Mouse (Mus musculus) neural tube, embryonic 13.5 days (tissue): ENCODE data around the gene Sh3bp1. TPM values are rescaled to one million over a fixed set of nuclear protein-coding genes. Genes with fewer than 3 reads are reported as not detected.

Experiments
- ATAC-seq: fragments of 200-750 bp; cut with Nextera tagmentation; 2 replicates; pipeline ENCODE4 v1.8.0; 2017; ENCODE audit warnings: low read depth, mild to moderate bottlenecking, moderate TSS enrichment, moderate library complexity
- H3K27ac ChIP-seq: fragments of 300-500 bp; sonication (generic); replicated peaks from 2 replicates; pipeline ENCODE4 v1.5.1; 2015; ENCODE audit warnings: moderate library complexity, mild to moderate bottlenecking, inconsistent platforms
- H3K27me3 ChIP-seq: fragments of 300-500 bp; sonication (generic); 2 replicates; pipeline ENCODE4 v1.6.1; 2015; ENCODE audit warnings: mild to moderate bottlenecking, inconsistent platforms
- H3K36me3 ChIP-seq: fragments of 300-500 bp; sonication (generic); 2 replicates; pipeline ENCODE4 v1.6.1; 2015; ENCODE audit warnings: mild to moderate bottlenecking, inconsistent platforms
- H3K4me1 ChIP-seq: fragments of 300-500 bp; sonication (generic); replicated peaks from 2 replicates; pipeline ENCODE4 v1.6.1; 2015; ENCODE audit warnings: inconsistent platforms
- H3K4me2 ChIP-seq: fragments of 300-500 bp; sonication (generic); 2 replicates; pipeline ENCODE4 v1.6.1; 2015; ENCODE audit warnings: inconsistent platforms, mild to moderate bottlenecking, moderate library complexity
- H3K4me3 ChIP-seq: fragments of 300-500 bp; sonication (generic); 2 replicates; pipeline ENCODE4 v1.5.1; 2015; ENCODE audit warnings: mild to moderate bottlenecking, inconsistent platforms
- H3K9ac ChIP-seq: fragments of 300-500 bp; sonication (generic); 2 replicates; pipeline ENCODE4 v1.6.1; 2015; ENCODE audit warnings: moderate library complexity, mild to moderate bottlenecking, inconsistent platforms
- H3K9me3 ChIP-seq: fragments of 300-500 bp; sonication (generic); 2 replicates; pipeline ENCODE4 v1.6.1; 2016; ENCODE audit warnings: inconsistent platforms
- WGBS: fragments of 180-500 bp; shearing (Covaris S2); methylation state at CpG from one replicate; pipeline ENCODE4 v1.1.7; 2015; 5-methylcytosine and 5-hydroxymethylcytosine counted together
- polyA plus RNA-seq: library from polyadenylated mRNA; unstranded; fragments of >200 nt; fragmentation: Nextera tagmentation; extraction: Ambion mirVana; gene quantifications from 2 replicates; pipeline ENCODE4 v1.2.1, GENCODE M21; 2015

Gene Sh3bp1
- polyA plus RNA-seq, 1 experiment from 2014 or later: 6.2 TPM

GRCm38 (mm10) chr15:78936403-78936802, 36.8 kb downstream of the Sh3bp1 start:
- no peak for ATAC-seq
- 95% methylated on average over 12 of the region's 12 CpGs for WGBS
- Histone ChIP-seq H3K4me3 (no peak overlapping the region), H3K36me3 (peaks cover 45% of the 10 kb centered on the region), H3K4me1 (peaks cover 17% of the 10 kb centered on the region), H3K27ac (no peak overlapping the region), H3K9ac (peak overlapping the region; percentile 85; the same call in 1 of the 2 replicates), H3K9me3 (no peaks in the 10 kb centered on the region), H3K27me3 (no peaks in the 10 kb centered on the region), H3K4me2 (peak overlapping the region; percentile 66; the same call in 1 of the 2 replicates)

GRCm38 (mm10) chr15:78937311-78937710, 37.7 kb downstream of the Sh3bp1 start:
- WGBS: 86% methylated on average over 10 of the region's 10 CpGs
- Histone ChIP-seq H3K9ac (0 out of 2 replicates have a peak overlapping the region, but pooled peaks have one; percentile 31), H3K4me1 (peaks cover 17% of the 10 kb centered on the region), H3K36me3 (peaks cover 52% of the 10 kb centered on the region), H3K9me3 (no peaks in the 10 kb centered on the region), H3K27ac (no peak overlapping the region), H3K27me3 (no peaks in the 10 kb centered on the region), H3K4me2 (no peak overlapping the region), H3K4me3 (no peak overlapping the region)
- ATAC-seq: no peak

GRCm38 (mm10) chr15:78937963-78938362, 38.4 kb downstream of the Sh3bp1 start:
- H3K27ac ChIP-seq: no peak overlapping the region
- H3K4me1 ChIP-seq: peaks cover 23% of the 10 kb centered on the region
- no peak overlapping the region for H3K4me3 ChIP-seq
- no peak for ATAC-seq
- H3K36me3 ChIP-seq: peaks cover 52% of the 10 kb centered on the region
- 0 out of 2 replicates have a peak overlapping the region, but pooled peaks have one; percentile 31 for H3K9ac ChIP-seq
- 77% methylated on average over 2 of the region's 2 CpGs for WGBS
- H3K27me3 ChIP-seq: no peaks in the 10 kb centered on the region
- H3K9me3 ChIP-seq: no peaks in the 10 kb centered on the region
- no peak overlapping the region for H3K4me2 ChIP-seq

GRCm38 (mm10) chr15:78940325-78940724, 40.8 kb downstream of the Sh3bp1 start:
- no peak overlapping the region for H3K9ac ChIP-seq
- no peaks in the 10 kb centered on the region for H3K27me3 ChIP-seq
- no peak overlapping the region for H3K4me3 ChIP-seq
- ATAC-seq: no peak
- H3K27ac ChIP-seq: no peak overlapping the region
- H3K36me3 ChIP-seq: peaks cover 52% of the 10 kb centered on the region
- H3K9me3 ChIP-seq: no peaks in the 10 kb centered on the region
- H3K4me1 ChIP-seq: peaks cover 26% of the 10 kb centered on the region
- 92% methylated on average over 13 of the region's 13 CpGs for WGBS
- no peak overlapping the region for H3K4me2 ChIP-seq

GRCm38 (mm10) chr15:78942663-78943062, 43.1 kb downstream of the Sh3bp1 start:
- Histone ChIP-seq H3K4me3 (peak overlapping the region; percentile 36), H3K9me3 (no peaks in the 10 kb centered on the region), H3K9ac (peak overlapping the region; percentile 76), H3K27ac (peak overlapping the region; percentile 62; the same call in 1 of the 2 replicates), H3K36me3 (peaks cover 43% of the 10 kb centered on the region), H3K27me3 (0 out of 2 replicates have a peak, but pooled peaks cover 2% of the 10 kb centered on the region), H3K4me1 (peaks cover 24% of the 10 kb centered on the region), H3K4me2 (peak overlapping the region; percentile 54)
- ATAC-seq: peak; percentile 58
- 5% methylated on average over 9 of the region's 9 CpGs for WGBS

- no peak overlapping the region for H3K9ac ChIP-seq
- peaks cover 9% of the 10 kb centered on the region for H3K36me3 ChIP-seq
- peaks cover 35% of the 10 kb centered on the region for H3K4me1 ChIP-seq
- H3K4me2 ChIP-seq: no peak overlapping the region
- H3K27ac ChIP-seq: no peak overlapping the region
- no peak overlapping the region for H3K4me3 ChIP-seq
- 0 out of 2 replicates have a peak, but pooled peaks cover 2% of the 10 kb centered on the region for H3K27me3 ChIP-seq
- WGBS: 80% methylated on average over 7 of the region's 7 CpGs
- no peaks in the 10 kb centered on the region for H3K9me3 ChIP-seq
- ATAC-seq: no peak
Observed at GRCm38 (mm10) chr15:78946232-78946631, 46.7 kb downstream of the Sh3bp1 start.

GRCm38 (mm10) chr15:78947657-78948056, 48.1 kb downstream of the Sh3bp1 start, which contains the start of gene Triobp:
Gene Triobp (plus strand): TSS chr15:78947724.
- peaks cover 32% of the 10 kb centered on the region for H3K4me1 ChIP-seq
- peak within 1 kb of the TSS; percentile 64 for H3K4me3 ChIP-seq
- peak within 1 kb of the TSS; percentile 77 for H3K9ac ChIP-seq
- H3K36me3 ChIP-seq: peaks cover 14% of the 10 kb centered on the region
- ATAC-seq: peak; percentile 96
- H3K27me3 ChIP-seq: 0 out of 2 replicates have a peak, but pooled peaks cover 2% of the 10 kb centered on the region
- H3K4me2 ChIP-seq: peak within 1 kb of the TSS; percentile 60
- H3K9me3 ChIP-seq: no peaks in the 10 kb centered on the region
- peak within 1 kb of the TSS; percentile 75 for H3K27ac ChIP-seq
- WGBS: under 1% methylated on average over 24 of the region's 24 CpGs

GRCm38 (mm10) chr15:78948152-78948725, 48.7 kb downstream of the Sh3bp1 start:
- Histone ChIP-seq H3K4me3 (peak overlapping the region; percentile 64), H3K4me1 (peaks cover 26% of the 10 kb centered on the region), H3K4me2 (peak overlapping the region; percentile 60), H3K27ac (peak overlapping the region; percentile 75), H3K27me3 (0 out of 2 replicates have a peak, but pooled peaks cover 2% of the 10 kb centered on the region), H3K9ac (peak overlapping the region; percentile 77), H3K36me3 (peaks cover 19% of the 10 kb centered on the region), H3K9me3 (no peaks in the 10 kb centered on the region)
- peak; percentile 43 for ATAC-seq
- 3% methylated on average over 11 of the region's 11 CpGs for WGBS

- Histone ChIP-seq H3K36me3 (peaks cover 26% of the 10 kb centered on the region), H3K4me3 (peak overlapping the region; percentile 64), H3K4me1 (peaks cover 25% of the 10 kb centered on the region), H3K4me2 (peak overlapping the region; percentile 60), H3K9me3 (no peaks in the 10 kb centered on the region), H3K9ac (0 out of 2 replicates have a peak overlapping the region, but pooled peaks have one; percentile 22), H3K27me3 (0 out of 2 replicates have a peak, but pooled peaks cover 2% of the 10 kb centered on the region), H3K27ac (no peak overlapping the region)
- ATAC-seq: no peak
- WGBS: 96% methylated on average over 3 of the region's 3 CpGs
Observed at GRCm38 (mm10) chr15:78948883-78949282, 49.3 kb downstream of the Sh3bp1 start.

GRCm38 (mm10) chr15:78955663-78956062, 56.1 kb downstream of the Sh3bp1 start:
- no peak overlapping the region for H3K9ac ChIP-seq
- ATAC-seq: no peak
- H3K9me3 ChIP-seq: no peaks in the 10 kb centered on the region
- no peak overlapping the region for H3K4me2 ChIP-seq
- no peaks in the 10 kb centered on the region; the same call in 1 of the 2 replicates for H3K4me1 ChIP-seq
- peaks cover 70% of the 10 kb centered on the region for H3K36me3 ChIP-seq
- H3K27ac ChIP-seq: no peak overlapping the region
- H3K27me3 ChIP-seq: no peaks in the 10 kb centered on the region
- H3K4me3 ChIP-seq: no peak overlapping the region
- WGBS: 72% methylated on average over 3 of the region's 3 CpGs

- no peak overlapping the region for H3K27ac ChIP-seq
- H3K27me3 ChIP-seq: no peaks in the 10 kb centered on the region
- no peaks in the 10 kb centered on the region for H3K4me1 ChIP-seq
- H3K4me2 ChIP-seq: no peak overlapping the region
- WGBS: 89% methylated on average over 4 of the region's 4 CpGs
- ATAC-seq: no peak
- no peaks in the 10 kb centered on the region for H3K9me3 ChIP-seq
- H3K9ac ChIP-seq: no peak overlapping the region
- no peak overlapping the region for H3K4me3 ChIP-seq
- peaks cover 76% of the 10 kb centered on the region for H3K36me3 ChIP-seq
Observed at GRCm38 (mm10) chr15:78956351-78956750, 56.8 kb downstream of the Sh3bp1 start.

GRCm38 (mm10) chr15:78957021-78957420, 57.5 kb downstream of the Sh3bp1 start:
- no peak overlapping the region for H3K27ac ChIP-seq
- ATAC-seq: no peak
- H3K36me3 ChIP-seq: peaks cover 76% of the 10 kb centered on the region
- no peak overlapping the region for H3K9ac ChIP-seq
- WGBS: 69% methylated on average over 15 of the region's 15 CpGs
- no peaks in the 10 kb centered on the region for H3K27me3 ChIP-seq
- no peak overlapping the region for H3K4me2 ChIP-seq
- no peaks in the 10 kb centered on the region for H3K4me1 ChIP-seq
- H3K9me3 ChIP-seq: no peaks in the 10 kb centered on the region
- no peak overlapping the region for H3K4me3 ChIP-seq
